Mouse (Mus musculus): ENCODE measurements at regions not wholly inside any gene's neighbourhood (a gene's known extent, or its start where the extent isn't known, plus 50 kb on each side); places are given as distances from the start of the nearest gene placed in this dataset.

GRCm38 (mm10) chr4:81677205-81677604, 234.6 kb upstream of the Mpdz start:
- Histone ChIP-seq H3K4me3 (no peak overlapping the region), H3K36me3 (replicated peaks) (no peaks in the 10 kb centered on the region), H3K4me1 (no peaks in the 10 kb centered on the region), H3K27ac (replicated peaks) (no peak overlapping the region), H3K9me3 (no peaks in the 10 kb centered on the region), H3K27me3 (replicated peaks; ENCODE audit: low read depth, poor library complexity, severe bottlenecking) (no peaks in the 10 kb centered on the region)
- no peak for DNase-seq (ENCODE audit: low spot score)
- WGBS, result 78% methylated on average over 2 of the region's 2 CpGs

DNA sequence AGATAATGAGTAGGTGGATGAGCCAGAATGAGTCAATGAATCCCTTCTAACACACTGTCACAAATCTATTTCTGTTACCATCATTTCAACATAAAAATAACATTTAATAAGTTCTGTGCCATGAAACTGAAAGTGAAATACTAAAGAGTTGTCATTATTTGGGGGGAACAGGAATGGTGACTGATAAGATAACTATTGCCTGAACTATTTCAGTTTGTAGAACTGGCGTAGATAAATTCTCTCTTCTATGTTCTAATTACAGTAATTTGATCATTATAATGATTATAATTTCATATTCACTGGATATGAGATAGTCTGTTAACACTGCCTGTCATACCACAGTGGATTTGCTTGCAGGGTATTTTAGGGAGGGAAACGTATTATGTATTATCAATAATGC, 232.3 kb upstream of the Mpdz start:
- H3K4me1 ChIP-seq, result no peaks in the 10 kb centered on the region
- no peak overlapping the region for H3K4me3 ChIP-seq
- no peaks in the 10 kb centered on the region for H3K9me3 ChIP-seq
- H3K36me3 ChIP-seq (replicated peaks), result no peaks in the 10 kb centered on the region
- H3K27me3 ChIP-seq (replicated peaks; ENCODE audit: low read depth, poor library complexity, severe bottlenecking), result no peaks in the 10 kb centered on the region
- no peak for DNase-seq (ENCODE audit: low spot score)
- 85% methylated on average over 2 of the region's 2 CpGs for WGBS
- no peak overlapping the region for H3K27ac ChIP-seq (replicated peaks)

DNA sequence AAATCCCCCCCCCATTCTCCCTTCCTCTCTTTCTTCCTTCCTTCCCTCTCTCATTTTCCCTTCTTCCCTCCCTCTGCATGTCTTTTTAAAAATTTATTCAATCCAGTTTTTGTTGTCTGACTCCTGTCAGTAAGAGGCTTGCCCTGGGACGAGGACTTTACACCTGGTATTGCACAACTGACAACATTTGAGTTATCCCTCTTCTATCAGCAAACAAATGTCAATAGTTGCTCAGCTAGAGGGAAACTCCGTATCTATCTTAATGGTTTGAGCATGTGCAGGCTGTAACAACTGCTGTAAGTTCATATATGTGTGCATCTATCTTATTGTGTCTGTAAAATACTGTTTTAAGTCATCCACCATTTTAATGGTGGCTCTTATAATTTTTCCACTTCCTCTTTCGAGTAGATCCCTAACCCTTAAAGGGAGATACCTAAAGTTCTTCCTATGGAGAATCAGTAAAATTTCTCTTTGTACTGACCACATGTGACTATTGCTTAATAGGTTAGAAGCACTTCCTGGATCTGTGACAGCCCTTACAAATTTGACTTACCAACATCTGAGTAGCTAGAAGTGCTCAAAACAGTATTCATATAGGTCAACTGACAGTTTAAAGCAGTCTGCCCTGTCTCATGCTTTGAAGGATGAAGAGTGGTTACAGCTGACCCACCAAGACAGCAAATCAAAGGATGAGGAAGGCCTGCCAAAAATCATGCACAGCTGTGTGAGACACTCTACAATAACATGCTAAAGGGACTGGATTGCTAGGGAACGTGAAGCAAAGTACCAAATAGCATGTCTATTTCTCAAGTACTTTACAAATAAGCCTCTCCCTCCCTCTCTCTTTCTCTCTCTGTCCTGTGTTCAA, 231.0 kb upstream of the Mpdz start:
- Histone ChIP-seq H3K27me3 (replicated peaks; ENCODE audit: low read depth, poor library complexity, severe bottlenecking) (no peaks in the 10 kb centered on the region), H3K4me1 (peaks cover 5% of the 10 kb centered on the region; the same call in 1 of the 2 replicates), H3K27ac (replicated peaks) (no peak overlapping the region), H3K4me3 (no peak overlapping the region), H3K9me3 (no peaks in the 10 kb centered on the region), H3K36me3 (replicated peaks) (no peaks in the 10 kb centered on the region)
- DNase-seq (ENCODE audit: low spot score), result no peak
- 84% methylated on average over 4 of the region's 4 CpGs for WGBS

- Histone ChIP-seq H3K36me3 (replicated peaks) (no peaks in the 10 kb centered on the region), H3K4me1 (peaks cover 5% of the 10 kb centered on the region; the same call in 1 of the 2 replicates), H3K27ac (replicated peaks) (no peak overlapping the region), H3K27me3 (replicated peaks; ENCODE audit: low read depth, poor library complexity, severe bottlenecking) (no peaks in the 10 kb centered on the region), H3K4me3 (no peak overlapping the region), H3K9me3 (no peaks in the 10 kb centered on the region)
- WGBS, result 75% methylated on average over 2 of the region's 2 CpGs
- DNase-seq (ENCODE audit: low spot score), result no peak
These were observed 229.4 kb upstream of the Mpdz start for GRCm38 (mm10) chr4:81671986-81672385.

DNA sequence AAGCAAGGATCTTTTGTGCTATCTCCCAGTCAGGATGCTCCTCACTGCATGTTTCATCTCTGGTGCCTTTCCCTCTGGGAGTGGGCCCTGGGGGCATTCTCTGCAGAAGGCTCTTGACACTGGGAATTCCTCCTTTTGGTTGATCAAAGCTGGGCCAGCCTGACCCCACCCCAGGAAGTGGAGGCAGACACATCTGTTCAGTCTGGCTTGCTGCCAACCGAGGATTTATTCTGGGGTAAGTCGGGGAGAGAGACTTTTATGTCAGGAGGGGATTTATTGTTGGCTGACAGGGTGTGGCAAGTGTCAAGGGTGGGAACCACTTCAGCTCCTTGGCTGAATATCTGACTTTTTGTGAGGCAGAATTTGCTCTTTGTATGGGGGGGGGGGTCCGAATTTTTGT, 226.6 kb upstream of the Mpdz start:
- DNase-seq (ENCODE audit: low spot score), result peak; percentile 28
- WGBS, result 34% methylated on average over 3 of the region's 3 CpGs
- Histone ChIP-seq H3K36me3 (replicated peaks) (no peaks in the 10 kb centered on the region), H3K27me3 (replicated peaks; ENCODE audit: low read depth, poor library complexity, severe bottlenecking) (no peaks in the 10 kb centered on the region), H3K9me3 (no peaks in the 10 kb centered on the region), H3K4me3 (no peak overlapping the region), H3K27ac (replicated peaks) (no peak overlapping the region), H3K4me1 (peaks cover 5% of the 10 kb centered on the region; the same call in 1 of the 2 replicates)

- Histone ChIP-seq H3K4me3 (no peak overlapping the region), H3K36me3 (replicated peaks) (no peaks in the 10 kb centered on the region), H3K27ac (replicated peaks) (no peak overlapping the region), H3K4me1 (no peaks in the 10 kb centered on the region), H3K9me3 (0 out of 2 replicates have a peak, but pooled peaks cover 4% of the 10 kb centered on the region), H3K27me3 (replicated peaks; ENCODE audit: low read depth, poor library complexity, severe bottlenecking) (no peaks in the 10 kb centered on the region)
- DNase-seq (ENCODE audit: low spot score), result no peak
These were observed 218.5 kb upstream of the Mpdz start for GRCm38 (mm10) chr4:81661096-81661495.

DNA sequence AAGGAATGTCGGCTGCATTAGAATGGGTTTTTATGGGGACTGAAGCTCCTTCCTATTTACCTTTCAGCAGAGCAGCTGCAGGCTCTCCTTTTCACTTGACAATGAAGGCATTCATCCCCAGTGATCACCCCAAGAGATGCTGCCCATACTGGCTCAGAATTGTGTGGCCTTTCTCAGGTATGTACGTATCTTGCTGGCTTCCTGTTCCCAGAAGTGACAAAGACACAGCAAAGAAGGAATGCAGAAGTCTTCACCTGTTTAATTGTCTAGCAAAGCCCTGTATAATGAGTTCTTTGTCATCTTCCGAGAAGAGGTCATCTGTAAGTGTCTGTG, 185.8 kb upstream of the Mpdz start:
- no peaks in the 10 kb centered on the region for H3K9me3 ChIP-seq
- 51% methylated on average over 3 of the region's 3 CpGs for WGBS
- no peak overlapping the region for H3K4me3 ChIP-seq
- H3K4me1 ChIP-seq, result peaks cover 8% of the 10 kb centered on the region; the same call in 1 of the 2 replicates
- H3K27ac ChIP-seq (replicated peaks), result no peak overlapping the region
- H3K36me3 ChIP-seq (replicated peaks), result no peaks in the 10 kb centered on the region
- no peaks in the 10 kb centered on the region for H3K27me3 ChIP-seq (replicated peaks; ENCODE audit: low read depth, poor library complexity, severe bottlenecking)
- no peak for DNase-seq (ENCODE audit: low spot score)

DNA sequence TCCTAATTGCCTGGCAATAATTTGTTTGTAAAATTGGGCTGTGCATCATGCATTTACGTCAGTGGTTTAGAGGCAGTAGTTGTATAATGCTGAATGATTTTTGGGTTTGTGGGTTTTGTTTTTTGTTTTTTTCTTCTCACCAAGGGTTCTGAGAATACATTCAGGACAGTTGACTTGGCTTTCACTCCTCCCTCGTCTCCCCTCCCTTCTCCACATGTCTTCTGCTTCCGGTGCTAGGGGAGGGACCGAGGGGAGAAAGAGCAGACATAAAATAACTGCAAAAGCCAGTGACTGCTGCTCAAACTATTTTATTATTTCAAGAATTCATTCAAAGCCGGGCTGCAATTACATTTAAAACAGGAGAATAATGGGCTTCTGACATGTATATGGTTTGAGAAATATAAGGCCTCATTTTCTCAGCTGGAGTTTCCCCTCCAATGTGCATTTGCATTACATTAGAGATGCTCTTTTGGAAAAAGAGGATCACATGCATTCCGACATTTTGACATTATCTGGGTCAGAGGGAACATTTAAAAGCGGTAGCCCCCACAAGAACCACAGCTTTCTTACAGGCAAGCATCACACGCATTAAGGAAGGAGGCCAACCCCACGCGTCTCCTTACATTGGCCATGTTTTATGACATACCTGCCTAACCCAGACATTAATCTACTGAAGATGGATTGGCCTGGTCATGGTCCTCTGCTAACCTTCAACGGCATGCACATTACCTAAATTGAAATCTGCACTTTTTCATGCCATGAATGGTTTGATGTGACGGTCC, 185.3 kb upstream of the Mpdz start:
- peaks cover 8% of the 10 kb centered on the region; the same call in 1 of the 2 replicates for H3K4me1 ChIP-seq
- H3K27me3 ChIP-seq (replicated peaks; ENCODE audit: low read depth, poor library complexity, severe bottlenecking), result no peaks in the 10 kb centered on the region
- H3K4me3 ChIP-seq, result no peak overlapping the region
- 76% methylated on average over 12 of the region's 12 CpGs for WGBS
- no peaks in the 10 kb centered on the region for H3K36me3 ChIP-seq (replicated peaks)
- no peak for DNase-seq (ENCODE audit: low spot score)
- H3K9me3 ChIP-seq, result no peaks in the 10 kb centered on the region
- no peak overlapping the region for H3K27ac ChIP-seq (replicated peaks)

- Histone ChIP-seq H3K27ac (replicated peaks) (no peak overlapping the region), H3K36me3 (replicated peaks) (no peaks in the 10 kb centered on the region), H3K4me1 (peaks cover 8% of the 10 kb centered on the region; the same call in 1 of the 2 replicates), H3K27me3 (replicated peaks; ENCODE audit: low read depth, poor library complexity, severe bottlenecking) (no peaks in the 10 kb centered on the region), H3K9me3 (no peaks in the 10 kb centered on the region), H3K4me3 (no peak overlapping the region)
- 60% methylated on average over 10 of the region's 10 CpGs for WGBS
- peak; percentile 24 for DNase-seq (ENCODE audit: low spot score)
These were observed 182.8 kb upstream of the Mpdz start for GRCm38 (mm10) chr4:81625348-81625934.

DNA sequence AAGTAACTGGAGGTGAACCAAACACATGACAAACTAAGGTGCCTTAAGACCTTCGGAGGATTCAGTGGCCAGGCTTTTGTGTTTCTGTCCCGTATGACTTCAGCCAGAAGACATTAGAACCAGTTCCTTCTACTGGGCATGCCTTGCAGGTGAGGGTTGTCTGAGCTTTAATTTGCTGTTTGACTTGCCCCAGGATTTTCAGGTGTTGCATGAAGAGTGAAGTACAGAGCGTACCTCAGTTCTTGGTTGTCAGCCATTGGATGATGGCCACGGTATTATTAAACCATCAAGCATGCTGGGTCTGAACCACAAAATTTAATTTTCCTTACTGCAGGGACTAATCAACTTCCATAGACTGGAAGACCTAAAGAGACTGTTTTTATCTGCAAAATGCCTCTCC, 181.5 kb upstream of the Mpdz start:
- H3K9me3 ChIP-seq, result no peaks in the 10 kb centered on the region
- WGBS, result 91% methylated on average over 4 of the region's 4 CpGs
- H3K36me3 ChIP-seq (replicated peaks), result no peaks in the 10 kb centered on the region
- no peaks in the 10 kb centered on the region for H3K27me3 ChIP-seq (replicated peaks; ENCODE audit: low read depth, poor library complexity, severe bottlenecking)
- H3K4me1 ChIP-seq, result peaks cover 8% of the 10 kb centered on the region; the same call in 1 of the 2 replicates
- DNase-seq (ENCODE audit: low spot score), result no peak
- no peak overlapping the region for H3K27ac ChIP-seq (replicated peaks)
- no peak overlapping the region for H3K4me3 ChIP-seq

- Histone ChIP-seq H3K4me1 (peaks cover 3% of the 10 kb centered on the region; the same call in 1 of the 2 replicates), H3K27ac (replicated peaks) (no peak overlapping the region), H3K9me3 (no peaks in the 10 kb centered on the region), H3K36me3 (replicated peaks) (no peaks in the 10 kb centered on the region), H3K4me3 (no peak overlapping the region), H3K27me3 (replicated peaks; ENCODE audit: low read depth, poor library complexity, severe bottlenecking) (no peaks in the 10 kb centered on the region)
- no peak for DNase-seq (ENCODE audit: low spot score)
- WGBS, result 93% methylated on average over 8 of the region's 8 CpGs
These were observed 178.9 kb upstream of the Mpdz start for GRCm38 (mm10) chr4:81621391-81622137.

DNA sequence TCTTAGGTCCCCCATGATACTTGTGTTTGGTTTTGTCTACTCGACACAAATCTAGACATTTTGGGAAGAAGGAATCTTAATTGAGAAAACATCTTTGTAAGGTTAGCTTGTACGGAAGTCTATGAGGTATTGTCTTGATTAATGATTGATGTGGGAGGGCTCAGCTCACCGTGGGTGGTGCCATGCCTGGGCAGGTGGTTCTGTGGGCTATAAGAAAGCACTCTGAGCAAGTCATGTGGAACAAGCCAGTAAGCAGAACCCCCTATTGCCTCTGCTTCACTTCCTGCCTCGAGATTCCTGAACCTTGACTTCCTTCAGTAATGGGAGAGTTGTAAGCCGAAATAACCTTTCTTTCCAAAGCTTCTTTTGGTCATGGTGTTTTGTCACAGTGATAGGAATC, 174.6 kb upstream of the Mpdz start:
- WGBS, result 71% methylated on average over 5 of the region's 5 CpGs
- H3K4me3 ChIP-seq, result no peak overlapping the region
- DNase-seq (ENCODE audit: low spot score), result no peak
- no peak overlapping the region for H3K27ac ChIP-seq (replicated peaks)
- H3K36me3 ChIP-seq (replicated peaks), result no peaks in the 10 kb centered on the region
- H3K9me3 ChIP-seq, result no peaks in the 10 kb centered on the region
- H3K27me3 ChIP-seq (replicated peaks; ENCODE audit: low read depth, poor library complexity, severe bottlenecking), result no peaks in the 10 kb centered on the region
- no peaks in the 10 kb centered on the region for H3K4me1 ChIP-seq

All from embryonic facial prominence, embryonic 10.5 days (tissue).